23 mouse cellular contexts compared by ENCODE assay signal in the genomic region with DNA sequence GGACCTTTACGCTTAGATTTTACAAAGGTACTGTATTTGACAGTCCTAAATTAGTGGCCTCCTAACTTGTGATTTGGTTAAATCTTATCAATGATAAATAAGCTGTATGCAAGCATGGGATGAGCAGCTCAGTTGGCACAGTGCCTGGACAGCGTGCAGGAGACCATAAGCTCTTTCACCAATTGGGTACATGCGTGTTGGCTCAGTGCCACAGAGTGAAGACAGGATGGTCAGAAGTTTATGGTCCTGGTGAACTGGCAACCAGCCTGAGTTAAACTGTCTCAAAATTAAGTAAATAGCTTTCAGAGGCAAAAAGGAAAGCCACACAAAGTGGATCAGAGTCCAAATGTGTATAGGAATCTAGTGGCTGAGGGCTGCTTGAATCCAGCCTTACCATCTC. TPM values are rescaled to one million over a fixed set of nuclear protein-coding genes. Genes with fewer than 3 reads are reported as not detected.
DNase-seq lines count a peak whose midpoint lies in the region; ATAC-seq lines count a peak whose summit lies in the region.
"Had no signal": no experiment of that assay in that cellular context is flagged by ENCODE, and none has a peak within 500 bp of the region (broad histone marks: within the 10 kb centered on the region; RNA-seq: fewer than 3 reads in every experiment).

No protein-coding gene starts in this region.

- no peak overlapping the region for H3K4me2 ChIP-seq in kidney, embryonic 15.5 days
- no peak overlapping the region for H3K4me2 ChIP-seq in kidney, embryonic 16.5 days (replicated peaks; ENCODE audit: low read depth, low read length)
- H3K4me2 ChIP-seq: forebrain, embryonic 13.5 days; hindbrain, embryonic 14.5 days; midbrain, embryonic 13.5 days had no signal

- no peaks in the 10 kb centered on the region for H3K27me3 ChIP-seq in kidney, embryonic 15.5 days
- no peaks in the 10 kb centered on the region for H3K27me3 ChIP-seq in kidney, embryonic 16.5 days (ENCODE audit: insufficient read depth, low read length)
- H3K27me3 ChIP-seq: forebrain, embryonic 13.5 days; midbrain, embryonic 13.5 days had no signal

- H3K4me3 ChIP-seq in kidney, embryonic 15.5 days (replicated peaks), result no peak overlapping the region
- H3K4me3 ChIP-seq in kidney, embryonic 16.5 days (ENCODE audit: low read length), result no peak overlapping the region
- H3K4me3 ChIP-seq: forebrain, embryonic 13.5 days; midbrain, embryonic 13.5 days had no signal

- no peak overlapping the region for H3K9ac ChIP-seq in kidney, embryonic 15.5 days
- no peak overlapping the region for H3K9ac ChIP-seq in kidney, embryonic 16.5 days (replicated peaks; ENCODE audit: low read length)
- H3K9ac ChIP-seq: forebrain, embryonic 13.5 days; hindbrain, embryonic 14.5 days; midbrain, embryonic 13.5 days had no signal

- WGBS in kidney, embryonic 15.5 days, result 91% methylated on average over 3 of the region's 3 CpGs
- WGBS in kidney, embryonic 16.5 days, result 87% methylated on average over 3 of the region's 3 CpGs

- H3K27ac ChIP-seq in kidney, embryonic 15.5 days, result no peak overlapping the region
- no peak overlapping the region for H3K27ac ChIP-seq in kidney, embryonic 16.5 days (ENCODE audit: low read length)
- H3K27ac ChIP-seq: forebrain, embryonic 13.5 days; hindbrain, embryonic 14.5 days; macrophage; midbrain, embryonic 13.5 days had no signal

- H3K36me3 ChIP-seq in kidney, embryonic 15.5 days, result peaks cover 98% of the 10 kb centered on the region
- peaks cover 87% of the 10 kb centered on the region for H3K36me3 ChIP-seq in kidney, embryonic 16.5 days (ENCODE audit: insufficient read depth, low read length)

- H3K9me3 ChIP-seq in kidney, embryonic 15.5 days (replicated peaks), result no peaks in the 10 kb centered on the region
- no peaks in the 10 kb centered on the region for H3K9me3 ChIP-seq in kidney, embryonic 16.5 days (ENCODE audit: low read length)
- H3K9me3 ChIP-seq: forebrain, embryonic 13.5 days; midbrain, embryonic 13.5 days had no signal

- peak; percentile 69 for DNase-seq in kidney, adult 18-20 months
- DNase-seq in testis, postnatal 10 days (ENCODE audit: low spot score), result peak; percentile 65
- no peak for DNase-seq in testis, postnatal 14 days (ENCODE audit: low spot score)
- no peak for DNase-seq in gastrocnemius, postnatal 4 days (ENCODE audit: low spot score in 2 of 2)
- DNase-seq: heart, adult 18-20 months; lung, adult 18-20 months; right cerebral cortex, postnatal 4 days; thymus, adult 2 months had no signal

- H3K4me1 ChIP-seq in kidney, embryonic 15.5 days, result no peaks in the 10 kb centered on the region
- no peaks in the 10 kb centered on the region for H3K4me1 ChIP-seq in kidney, embryonic 16.5 days (ENCODE audit: insufficient read depth, low read length)
- H3K4me1 ChIP-seq: forebrain, embryonic 13.5 days; midbrain, embryonic 13.5 days had no signal

- ATAC-seq in kidney, embryonic 15.5 days (replicated peaks; ENCODE audit: low FRiP score), result no peak
- 0 out of 2 replicates have a peak, but pooled peaks have one; percentile 15 for ATAC-seq in kidney, embryonic 16.5 days (ENCODE audit: low FRiP score, low TSS enrichment)
- no peak for ATAC-seq in megakaryocyte-erythroid progenitor cell, adult 5-6 weeks (replicated peaks; ENCODE audit: low FRiP score, low TSS enrichment, poor library complexity, severe bottlenecking)
- ATAC-seq: CD4-positive, CD25-positive, alpha-beta regulatory T cell, adult 4 months; forebrain, embryonic 13.5 days; intestine, postnatal 0 days; midbrain, embryonic 13.5 days had no signal

RNA-seq across cellular contexts. Expression of a gene that starts 20.0 kb away (rescaled TPM):
- not detected in 2 replicates for polyA plus RNA-seq in kidney, embryonic 15.5 days (2015; fragmentation: Nextera tagmentation; extraction: Ambion mirVana)
- polyA plus RNA-seq in kidney, embryonic 16.5 days (2015; fragmentation: Nextera tagmentation; extraction: Ambion mirVana), result not detected in 2 replicates
- not detected in 2 replicates for total RNA-seq in megakaryocyte-erythroid progenitor cell, adult 5-6 weeks (2014; fragmentation: Nextera tagmentation)
- not detected in 2 replicates for total RNA-seq in megakaryocyte-erythroid progenitor cell, adult 5-6 weeks (2017)
- total RNA-seq in gastrocnemius, postnatal 4 days (2021), result under 1 TPM in 1 of 2 experiments, not detected in 1; 0.49 TPM
- total RNA-seq: gastrocnemius, adult 18-20 months; heart, adult 18-20 months; layer of hippocampus, postnatal 14 days; left cerebral cortex, postnatal 25 days; MEL had no signal
- polyA plus RNA-seq: CD4-positive, CD25-positive, alpha-beta regulatory T cell, adult 4 months; forebrain, embryonic 13.5 days; heart, postnatal 0 days; macrophage; midbrain, embryonic 13.5 days; neural tube, embryonic 11.5 days had no signal

RNA-seq across cellular contexts. Expression of a gene that starts 28.6 kb away (rescaled TPM):
- polyA plus RNA-seq in kidney, embryonic 15.5 days (2015; fragmentation: Nextera tagmentation; extraction: Ambion mirVana), result 76.8 and 80.8 TPM in 2 replicates
- 86.0 and 86.9 TPM in 2 replicates for polyA plus RNA-seq in kidney, embryonic 16.5 days (2015; fragmentation: Nextera tagmentation; extraction: Ambion mirVana)
- 28.8 and 32.5 TPM in 2 replicates for total RNA-seq in megakaryocyte-erythroid progenitor cell, adult 5-6 weeks (2014; fragmentation: Nextera tagmentation)
- 18.5 and 23.8 TPM in 2 replicates for total RNA-seq in megakaryocyte-erythroid progenitor cell, adult 5-6 weeks (2017)
- 10 to 100 TPM; 44.8 to 49.2 TPM for total RNA-seq in gastrocnemius, postnatal 4 days (2021)

Comparison
In these comparisons a context has a peak if more than half of its experiments do, and no peak if none do; other contexts are left out.
1. DNase-seq: peak in kidney, adult 18-20 months (single experiment) and testis, postnatal 10 days (single experiment); none in testis, postnatal 14 days (single experiment) and gastrocnemius, postnatal 4 days (0 of 2).